Mouse (Mus musculus): Measurements from ENCODE around the gene Etd.
"Not testable (repeated sequence)": the region's sequence is repeated elsewhere in the genome, so short reads cannot be mapped to it uniquely, and the experiment has no call there.

Etd gene

GRCm38 (mm10) chrX:53434618-53435017 lies at the start of gene Etd:
TSS of gene Etd (plus strand) at chrX:53434918.
- DNase-seq: no peak

- DNase-seq: no peak
Measured at GRCm38 (mm10) chrX:53386362-53386761, 48.4 kb upstream of the Etd start.

GRCm38 (mm10) chrX:53432888-53433287 lies 1.8 kb upstream of the Etd start:
- no peak for DNase-seq

GRCm38 (mm10) chrX:53459573-53459972 lies 24.9 kb downstream of the Etd start:
- DNase-seq: no peak

GRCm38 (mm10) chrX:53464194-53464593 lies 29.5 kb downstream of the Etd start:
- DNase-seq: not testable (repeated sequence)
